Mouse (Mus musculus): ENCODE results near the gene Fbxw5. TPM values are rescaled to one million over a fixed set of nuclear protein-coding genes. Genes with fewer than 3 reads are reported as not detected.

Gene Fbxw5
- polyA plus RNA-seq, 1 experiment from 2014 or later: 65.7 TPM

- Histone ChIP-seq H3K27me3 (ENCODE audit: insufficient read depth, low read length) (no peaks in the 10 kb centered on the region), H3K9me3 (replicated peaks; ENCODE audit: low read length) (no peaks in the 10 kb centered on the region), H3K9ac (ENCODE audit: low read depth, low read length) (no peak overlapping the region), H3K27ac (no peak overlapping the region), H3K4me3 (replicated peaks; ENCODE audit: low read depth, low read length) (no peak overlapping the region), H3K36me3 (ENCODE audit: insufficient read depth, low read length) (no peaks in the 10 kb centered on the region), H3K4me1 (replicated peaks; ENCODE audit: insufficient read depth, low read length) (no peaks in the 10 kb centered on the region), H3K4me2 (ENCODE audit: low read length) (no peak overlapping the region)
- ATAC-seq (replicated peaks; ENCODE audit: low FRiP score, low read depth) (no peak), DNase-seq (ENCODE audit: low spot score) (no peak)
- WGBS: 75% methylated on average over 3 of the region's 3 CpGs
- no peak for TF ChIP-seq CTCF (IDR thresholded peaks at IDR 0.05; ENCODE audit: low read depth)
Observed at GRCm38 (mm10) chr2:25477967-25478675, 22.4 kb upstream of the Fbxw5 start.

DNA sequence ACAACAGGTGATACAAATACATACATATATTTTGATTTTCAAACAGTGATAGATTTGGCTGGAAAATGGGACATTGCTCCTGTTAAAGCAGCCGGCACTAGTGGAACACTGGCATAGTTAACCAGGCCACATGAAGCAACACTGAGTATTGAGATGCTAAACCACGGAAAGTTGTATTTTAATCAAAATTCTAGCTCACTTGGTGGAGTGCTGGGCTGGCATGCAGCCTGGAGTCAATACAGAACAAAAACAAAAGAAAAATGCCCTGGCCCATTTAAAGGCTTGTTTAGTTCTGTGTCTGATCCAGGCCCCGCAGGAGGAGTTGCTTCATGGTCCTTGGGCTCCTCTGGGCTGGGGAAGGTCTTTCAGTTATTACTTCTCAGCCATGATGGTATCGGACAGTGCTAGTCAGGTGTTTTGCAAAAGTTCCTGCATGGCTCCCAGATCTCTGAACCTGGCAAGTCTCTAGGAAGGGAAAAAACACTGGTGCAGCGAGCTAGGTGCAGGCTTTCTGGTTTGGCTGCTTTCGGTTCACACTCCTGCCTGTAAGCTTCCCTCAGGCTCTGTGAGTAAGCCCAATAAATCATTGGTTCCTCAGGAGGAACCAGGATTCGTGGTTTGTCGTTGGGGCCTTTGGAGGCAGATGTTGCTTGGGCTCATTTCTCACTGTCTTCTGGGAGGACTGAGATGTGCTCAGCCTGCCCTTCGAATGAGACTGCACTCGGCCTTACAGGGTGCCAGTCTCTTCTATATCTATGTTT is 20.8 kb upstream of the Fbxw5 start:
- 54% methylated on average over 10 of the region's 10 CpGs for WGBS
- DNase-seq (ENCODE audit: low spot score) (no peak), ATAC-seq (replicated peaks; ENCODE audit: low FRiP score, low read depth) (no peak)
- no peaks in the 10 kb centered on the region for H3K27me3 ChIP-seq (ENCODE audit: insufficient read depth, low read length)
- no peak overlapping the region for H3K27ac ChIP-seq
- no peaks in the 10 kb centered on the region for H3K9me3 ChIP-seq (replicated peaks; ENCODE audit: low read length)
- no peaks in the 10 kb centered on the region for H3K4me1 ChIP-seq (replicated peaks; ENCODE audit: insufficient read depth, low read length)
- no peak overlapping the region for H3K4me2 ChIP-seq (ENCODE audit: low read length)
- no peaks in the 10 kb centered on the region for H3K36me3 ChIP-seq (ENCODE audit: insufficient read depth, low read length)
- no peak overlapping the region for H3K4me3 ChIP-seq (replicated peaks; ENCODE audit: low read depth, low read length)
- H3K9ac ChIP-seq (ENCODE audit: low read depth, low read length): no peak overlapping the region
- no peak for TF ChIP-seq CTCF (IDR thresholded peaks at IDR 0.05; ENCODE audit: low read depth)

DNA sequence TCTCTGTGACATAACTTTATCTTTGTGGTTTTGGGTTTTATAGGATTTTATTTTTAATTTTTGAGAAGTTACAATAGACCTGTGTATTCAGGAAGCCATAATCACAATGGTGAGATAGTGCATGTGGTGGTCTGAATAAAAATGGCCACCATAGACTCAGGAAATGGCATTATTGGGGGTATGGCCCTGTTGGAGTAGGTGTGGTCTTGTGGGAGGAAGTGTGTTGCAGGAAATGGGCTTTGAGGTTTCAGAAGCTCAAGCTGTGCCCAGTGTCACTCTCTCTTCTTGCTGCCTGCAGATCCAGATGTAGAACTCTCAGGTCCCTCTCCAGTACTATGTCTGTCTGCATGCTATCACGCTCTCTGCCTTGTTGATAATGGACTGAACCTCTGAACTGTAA is 20.0 kb upstream of the Fbxw5 start:
- Histone ChIP-seq H3K4me1 (replicated peaks; ENCODE audit: insufficient read depth, low read length) (no peaks in the 10 kb centered on the region), H3K27ac (no peak overlapping the region), H3K27me3 (ENCODE audit: insufficient read depth, low read length) (no peaks in the 10 kb centered on the region), H3K4me3 (replicated peaks; ENCODE audit: low read depth, low read length) (no peak overlapping the region), H3K4me2 (ENCODE audit: low read length) (no peak overlapping the region), H3K36me3 (ENCODE audit: insufficient read depth, low read length) (no peaks in the 10 kb centered on the region), H3K9ac (ENCODE audit: low read depth, low read length) (no peak overlapping the region), H3K9me3 (replicated peaks; ENCODE audit: low read length) (no peaks in the 10 kb centered on the region)
- ATAC-seq (replicated peaks; ENCODE audit: low FRiP score, low read depth) (no peak), DNase-seq (ENCODE audit: low spot score) (no peak)
- 76% methylated on average over 1 of the region's 1 CpGs for WGBS
- TF ChIP-seq CTCF (IDR thresholded peaks at IDR 0.05; ENCODE audit: low read depth): no peak

- H3K36me3 ChIP-seq (ENCODE audit: insufficient read depth, low read length): no peaks in the 10 kb centered on the region
- H3K9ac ChIP-seq (ENCODE audit: low read depth, low read length): no peak overlapping the region
- no peaks in the 10 kb centered on the region; the same call in 1 of the 2 replicates for H3K27me3 ChIP-seq (ENCODE audit: insufficient read depth, low read length)
- no peaks in the 10 kb centered on the region for H3K4me1 ChIP-seq (replicated peaks; ENCODE audit: insufficient read depth, low read length)
- 24% methylated on average over 7 of the region's 7 CpGs for WGBS
- ATAC-seq (replicated peaks; ENCODE audit: low FRiP score, low read depth): no peak
- no peak overlapping the region for H3K27ac ChIP-seq
- TF ChIP-seq CTCF (IDR thresholded peaks at IDR 0.05; ENCODE audit: low read depth): peak; percentile 62
- H3K9me3 ChIP-seq (replicated peaks; ENCODE audit: low read length): no peaks in the 10 kb centered on the region
- DNase-seq (ENCODE audit: low spot score): peak; percentile 24
- no peak overlapping the region for H3K4me3 ChIP-seq (replicated peaks; ENCODE audit: low read depth, low read length)
- H3K4me2 ChIP-seq (ENCODE audit: low read length): no peak overlapping the region
Observed at GRCm38 (mm10) chr2:25482969-25483368, 17.6 kb upstream of the Fbxw5 start.

DNA sequence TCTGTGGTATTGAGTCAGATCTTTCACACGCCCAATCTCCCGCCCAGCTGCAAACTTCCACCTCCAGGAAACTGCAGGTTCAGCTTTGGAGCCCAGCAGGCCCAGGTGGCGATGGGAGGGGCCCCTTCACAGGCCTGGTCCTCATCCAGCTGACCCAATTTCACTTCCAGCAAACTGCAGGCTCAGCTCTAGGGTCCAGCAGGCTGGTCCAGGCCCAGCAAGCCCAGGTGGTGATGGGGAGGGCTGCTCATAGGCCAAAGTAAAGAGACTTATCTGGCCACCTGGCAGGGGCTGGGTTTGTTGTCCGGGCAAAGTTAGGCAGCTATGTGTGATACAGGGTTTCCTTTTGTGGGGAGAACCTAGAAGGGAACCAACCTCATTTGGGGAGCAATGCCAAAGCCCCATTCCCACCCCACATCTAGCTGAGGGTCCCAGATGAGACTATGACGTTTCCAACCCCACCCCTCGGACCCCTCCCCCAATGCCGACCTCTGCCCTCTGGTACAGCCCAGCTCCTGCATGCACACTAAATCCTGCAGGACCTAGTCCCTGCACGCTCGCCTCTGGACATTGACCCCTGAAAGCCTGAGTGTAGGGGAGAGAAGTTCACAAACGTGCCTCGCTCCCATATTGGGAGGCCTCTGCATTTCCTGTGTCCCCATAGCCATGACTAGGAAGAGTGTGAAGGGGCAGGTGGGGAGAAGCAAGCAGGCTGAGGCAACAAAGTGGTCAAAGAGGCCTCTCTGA is 15.5 kb upstream of the Fbxw5 start:
- H3K4me2 ChIP-seq (ENCODE audit: low read length): no peak overlapping the region
- 58% methylated on average over 11 of the region's 11 CpGs for WGBS
- no peaks in the 10 kb centered on the region for H3K9me3 ChIP-seq (replicated peaks; ENCODE audit: low read length)
- TF ChIP-seq CTCF (IDR thresholded peaks at IDR 0.05; ENCODE audit: low read depth): no peak
- H3K27me3 ChIP-seq (ENCODE audit: insufficient read depth, low read length): no peaks in the 10 kb centered on the region; the same call in 1 of the 2 replicates
- H3K36me3 ChIP-seq (ENCODE audit: insufficient read depth, low read length): no peaks in the 10 kb centered on the region
- no peak overlapping the region for H3K4me3 ChIP-seq (replicated peaks; ENCODE audit: low read depth, low read length)
- DNase-seq (ENCODE audit: low spot score) (no peak), ATAC-seq (replicated peaks; ENCODE audit: low FRiP score, low read depth) (0 out of 2 replicates have a peak, but pooled peaks have one; percentile 50)
- no peaks in the 10 kb centered on the region for H3K4me1 ChIP-seq (replicated peaks; ENCODE audit: insufficient read depth, low read length)
- no peak overlapping the region for H3K9ac ChIP-seq (ENCODE audit: low read depth, low read length)
- no peak overlapping the region for H3K27ac ChIP-seq

- H3K9ac ChIP-seq (ENCODE audit: low read depth, low read length): no peak overlapping the region
- H3K27me3 ChIP-seq (ENCODE audit: insufficient read depth, low read length): no peaks in the 10 kb centered on the region; the same call in 1 of the 2 replicates
- H3K4me1 ChIP-seq (replicated peaks; ENCODE audit: insufficient read depth, low read length): no peaks in the 10 kb centered on the region
- no peaks in the 10 kb centered on the region for H3K9me3 ChIP-seq (replicated peaks; ENCODE audit: low read length)
- H3K27ac ChIP-seq: no peak overlapping the region
- no peak for TF ChIP-seq CTCF (IDR thresholded peaks at IDR 0.05; ENCODE audit: low read depth)
- no peak for DNase-seq (ENCODE audit: low spot score)
- no peaks in the 10 kb centered on the region for H3K36me3 ChIP-seq (ENCODE audit: insufficient read depth, low read length)
- no peak overlapping the region for H3K4me3 ChIP-seq (replicated peaks; ENCODE audit: low read depth, low read length)
- WGBS: 62% methylated on average over 6 of the region's 6 CpGs
- ATAC-seq (replicated peaks; ENCODE audit: low FRiP score, low read depth): no peak
- H3K4me2 ChIP-seq (ENCODE audit: low read length): no peak overlapping the region
Observed at GRCm38 (mm10) chr2:25487965-25488670, 12.4 kb upstream of the Fbxw5 start.
